Mouse (Mus musculus): ENCODE data around the gene Slc25a21. TPM values are rescaled to one million over a fixed set of nuclear protein-coding genes. Genes with fewer than 3 reads are reported as not detected.

The Slc25a21 gene
- polyA plus RNA-seq, 1 experiment from 2014 or later, result 3.2 TPM

GRCm38 (mm10) chr12:57098371-57098770 is 98.9 kb downstream of the Slc25a21 start:
- 76% methylated on average over 5 of the region's 5 CpGs for WGBS
- no peaks in the 10 kb centered on the region for H3K4me1 ChIP-seq
- no peak overlapping the region for H3K9ac ChIP-seq
- H3K27me3 ChIP-seq (replicated peaks), result no peaks in the 10 kb centered on the region
- H3K36me3 ChIP-seq, result no peaks in the 10 kb centered on the region
- no peak overlapping the region for H3K4me3 ChIP-seq (replicated peaks)
- H3K4me2 ChIP-seq, result no peak overlapping the region
- no peak overlapping the region for H3K27ac ChIP-seq
- ATAC-seq (ENCODE audit: insufficient read depth, low FRiP score, low read depth), result no peak
- no peaks in the 10 kb centered on the region for H3K9me3 ChIP-seq

GRCm38 (mm10) chr12:57093107-57093506 is 104.2 kb downstream of the Slc25a21 start:
- no peak overlapping the region for H3K4me2 ChIP-seq
- no peaks in the 10 kb centered on the region for H3K9me3 ChIP-seq
- no peaks in the 10 kb centered on the region for H3K27me3 ChIP-seq (replicated peaks)
- H3K4me3 ChIP-seq (replicated peaks), result no peak overlapping the region
- H3K4me1 ChIP-seq, result no peaks in the 10 kb centered on the region
- no peak overlapping the region for H3K9ac ChIP-seq
- WGBS, result 48% methylated on average over 5 of the region's 5 CpGs
- no peak overlapping the region for H3K27ac ChIP-seq
- ATAC-seq (ENCODE audit: insufficient read depth, low FRiP score, low read depth), result no peak
- no peaks in the 10 kb centered on the region for H3K36me3 ChIP-seq

DNA sequence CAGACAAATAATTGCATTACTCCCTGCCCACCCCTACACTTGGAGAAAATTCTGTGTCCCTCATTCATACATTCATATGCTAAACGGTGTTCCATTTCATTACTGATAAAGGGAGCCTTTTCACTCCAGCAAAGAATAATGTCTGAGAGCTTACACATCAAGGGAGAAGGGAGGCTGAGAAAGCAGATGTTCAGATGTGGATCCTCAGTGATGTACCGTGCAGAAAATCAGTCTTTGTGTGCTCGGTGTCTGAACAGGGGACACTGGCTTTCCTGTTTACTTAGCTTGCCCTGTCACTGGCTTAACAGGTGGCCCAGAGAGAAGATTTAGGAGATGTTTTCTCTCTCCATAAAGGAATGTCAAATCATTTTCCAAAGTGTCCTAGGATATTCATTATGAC is 112.8 kb downstream of the Slc25a21 start:
- Histone ChIP-seq H3K27me3 (replicated peaks) (no peaks in the 10 kb centered on the region), H3K4me1 (no peaks in the 10 kb centered on the region), H3K9ac (no peak overlapping the region), H3K36me3 (no peaks in the 10 kb centered on the region), H3K4me3 (replicated peaks) (no peak overlapping the region), H3K27ac (no peak overlapping the region), H3K9me3 (no peaks in the 10 kb centered on the region), H3K4me2 (no peak overlapping the region)
- ATAC-seq (ENCODE audit: insufficient read depth, low FRiP score, low read depth), result no peak
- WGBS, result 64% methylated on average over 3 of the region's 3 CpGs

- H3K4me2 ChIP-seq, result no peak overlapping the region
- H3K9ac ChIP-seq, result no peak overlapping the region
- no peak for ATAC-seq (ENCODE audit: insufficient read depth, low FRiP score, low read depth)
- H3K27me3 ChIP-seq (replicated peaks), result no peaks in the 10 kb centered on the region
- no peak overlapping the region for H3K27ac ChIP-seq
- H3K4me1 ChIP-seq, result no peaks in the 10 kb centered on the region
- no peaks in the 10 kb centered on the region for H3K36me3 ChIP-seq
- 75% methylated on average over 5 of the region's 5 CpGs for WGBS
- H3K4me3 ChIP-seq (replicated peaks), result no peak overlapping the region
- no peaks in the 10 kb centered on the region for H3K9me3 ChIP-seq
Measured at GRCm38 (mm10) chr12:57083533-57083932, 113.7 kb downstream of the Slc25a21 start.

DNA sequence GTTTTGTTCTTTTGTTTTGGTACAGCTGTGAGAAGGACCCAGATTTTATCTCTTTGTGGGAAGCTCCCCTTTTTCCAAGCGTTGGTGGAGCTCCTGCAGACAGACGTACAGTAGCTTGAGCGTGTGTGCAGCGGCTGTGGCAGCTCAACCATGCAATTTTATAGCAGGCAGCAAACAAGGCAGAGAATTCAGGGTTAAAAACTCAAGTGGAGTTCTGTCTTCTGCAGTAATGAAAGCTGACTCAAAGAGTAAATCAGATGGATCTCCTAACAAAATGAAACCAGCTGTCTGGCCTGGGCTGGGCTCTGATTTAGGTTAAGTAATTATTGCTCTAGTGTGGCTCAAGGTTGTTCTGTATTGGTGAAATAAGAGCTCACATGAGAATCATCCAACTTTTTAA is 120.7 kb downstream of the Slc25a21 start:
- Histone ChIP-seq H3K36me3 (no peaks in the 10 kb centered on the region), H3K27me3 (replicated peaks) (no peaks in the 10 kb centered on the region), H3K4me2 (no peak overlapping the region), H3K4me3 (replicated peaks) (no peak overlapping the region), H3K27ac (no peak overlapping the region), H3K4me1 (no peaks in the 10 kb centered on the region), H3K9ac (no peak overlapping the region), H3K9me3 (no peaks in the 10 kb centered on the region)
- 69% methylated on average over 4 of the region's 4 CpGs for WGBS
- no peak for ATAC-seq (ENCODE audit: insufficient read depth, low FRiP score, low read depth)

- WGBS, result 70% methylated on average over 2 of the region's 2 CpGs
- Histone ChIP-seq H3K36me3 (no peaks in the 10 kb centered on the region), H3K4me1 (no peaks in the 10 kb centered on the region)
Measured at GRCm38 (mm10) chr12:57072616-57073015, 124.7 kb downstream of the Slc25a21 start.

GRCm38 (mm10) chr12:57068607-57069006 is 128.7 kb downstream of the Slc25a21 start:
- Histone ChIP-seq H3K27ac (no peak overlapping the region), H3K9me3 (no peaks in the 10 kb centered on the region), H3K9ac (no peak overlapping the region), H3K4me3 (replicated peaks) (no peak overlapping the region), H3K4me1 (no peaks in the 10 kb centered on the region), H3K4me2 (no peak overlapping the region), H3K27me3 (replicated peaks) (no peaks in the 10 kb centered on the region), H3K36me3 (no peaks in the 10 kb centered on the region)
- no peak for ATAC-seq (ENCODE audit: insufficient read depth, low FRiP score, low read depth)
- WGBS, result 49% methylated on average over 5 of the region's 5 CpGs

More at GRCm38 (mm10) chr12:57072616-57073015, 124.7 kb downstream of the Slc25a21 start:
- no peaks in the 10 kb centered on the region for H3K9me3 ChIP-seq
- H3K27ac ChIP-seq, result no peak overlapping the region
- H3K4me3 ChIP-seq (replicated peaks), result no peak overlapping the region
- ATAC-seq (ENCODE audit: insufficient read depth, low FRiP score, low read depth), result no peak
- H3K27me3 ChIP-seq (replicated peaks), result no peaks in the 10 kb centered on the region
- H3K9ac ChIP-seq, result no peak overlapping the region
- H3K4me2 ChIP-seq, result no peak overlapping the region

- Histone ChIP-seq H3K27ac (no peak overlapping the region), H3K27me3 (replicated peaks) (no peaks in the 10 kb centered on the region), H3K9ac (no peak overlapping the region), H3K4me2 (no peak overlapping the region), H3K9me3 (no peaks in the 10 kb centered on the region), H3K36me3 (no peaks in the 10 kb centered on the region), H3K4me3 (replicated peaks) (no peak overlapping the region), H3K4me1 (no peaks in the 10 kb centered on the region)
- ATAC-seq (ENCODE audit: insufficient read depth, low FRiP score, low read depth), result no peak
- WGBS, result 61% methylated on average over 4 of the region's 4 CpGs
Measured at GRCm38 (mm10) chr12:57019737-57020136, 177.5 kb downstream of the Slc25a21 start.

DNA sequence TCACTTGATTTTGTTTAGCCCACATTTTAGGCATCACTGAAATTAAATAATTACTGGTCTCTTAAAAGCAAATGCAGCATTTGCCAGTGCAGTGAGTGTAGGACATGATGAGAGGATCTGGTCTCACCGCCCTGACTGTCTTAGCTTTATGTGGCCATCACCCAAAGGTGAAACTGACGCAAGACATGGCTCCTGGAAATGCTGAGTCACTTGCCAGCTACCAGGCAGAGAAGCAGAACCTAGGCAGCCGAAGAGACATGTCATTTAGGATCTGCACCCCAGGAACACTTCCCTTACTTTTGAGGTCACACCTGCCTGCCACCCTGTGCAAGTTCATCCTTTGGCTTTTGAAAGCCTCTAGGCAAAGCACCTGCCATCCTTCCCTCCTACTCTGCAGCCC is 180.4 kb downstream of the Slc25a21 start:
- no peaks in the 10 kb centered on the region for H3K4me1 ChIP-seq
- 89% methylated on average over 3 of the region's 3 CpGs for WGBS
- H3K4me3 ChIP-seq (replicated peaks), result no peak overlapping the region
- no peak overlapping the region for H3K9ac ChIP-seq
- H3K27me3 ChIP-seq (replicated peaks), result no peaks in the 10 kb centered on the region
- no peak overlapping the region for H3K4me2 ChIP-seq
- H3K27ac ChIP-seq, result no peak overlapping the region
- H3K36me3 ChIP-seq, result no peaks in the 10 kb centered on the region
- no peaks in the 10 kb centered on the region for H3K9me3 ChIP-seq
- no peak for ATAC-seq (ENCODE audit: insufficient read depth, low FRiP score, low read depth)

DNA sequence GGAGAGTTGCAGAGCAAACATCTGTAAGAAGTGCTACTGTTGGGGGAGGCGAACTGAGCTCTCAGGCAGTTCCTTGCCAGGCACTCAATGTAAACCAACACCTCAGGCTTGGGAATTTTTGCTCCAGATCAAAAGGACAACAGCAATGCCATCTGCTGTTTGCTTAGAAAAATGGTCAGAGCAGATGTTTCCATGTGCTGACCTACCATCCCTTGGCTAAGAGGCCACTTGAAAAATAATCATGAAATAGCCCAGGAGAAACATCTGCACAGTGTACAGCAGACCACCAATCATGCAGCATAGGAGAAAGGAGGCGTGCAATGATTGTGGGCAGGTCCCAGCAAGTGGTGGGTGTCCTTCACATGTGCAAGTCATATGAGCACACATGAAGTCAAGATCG is 180.9 kb downstream of the Slc25a21 start:
- no peak for ATAC-seq (ENCODE audit: insufficient read depth, low FRiP score, low read depth)

DNA sequence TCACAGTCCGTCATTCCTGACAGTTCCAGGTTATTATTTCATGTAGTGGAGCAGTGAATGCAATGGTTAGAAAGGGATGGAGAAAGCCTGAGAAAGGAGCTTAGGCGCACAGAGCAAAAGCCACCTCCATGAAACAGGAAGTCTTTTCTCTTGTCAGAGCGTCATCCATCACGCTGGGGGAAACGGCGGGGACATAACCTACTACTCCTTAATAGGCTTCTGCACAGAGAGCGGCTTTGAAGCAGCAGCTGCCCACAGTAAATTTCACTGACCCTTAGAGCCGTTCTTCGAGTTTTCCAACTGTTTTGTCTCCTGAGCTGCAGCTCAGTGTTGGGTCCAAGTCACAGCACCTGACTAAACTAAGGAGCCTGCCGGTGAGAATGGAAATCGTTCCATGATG is 188.3 kb downstream of the Slc25a21 start:
- no peak for ATAC-seq (ENCODE audit: insufficient read depth, low FRiP score, low read depth)

More for the DNA sequence above, 180.9 kb downstream of the Slc25a21 start:
- no peak overlapping the region for H3K4me2 ChIP-seq
- H3K4me1 ChIP-seq, result no peaks in the 10 kb centered on the region
- no peak overlapping the region for H3K9ac ChIP-seq
- 56% methylated on average over 3 of the region's 3 CpGs for WGBS
- no peak overlapping the region for H3K27ac ChIP-seq
- H3K4me3 ChIP-seq (replicated peaks), result no peak overlapping the region
- H3K27me3 ChIP-seq (replicated peaks), result no peaks in the 10 kb centered on the region
- no peaks in the 10 kb centered on the region for H3K36me3 ChIP-seq
- H3K9me3 ChIP-seq, result no peaks in the 10 kb centered on the region

GRCm38 (mm10) chr12:56986049-56986448 is 211.2 kb downstream of the Slc25a21 start:
- no peaks in the 10 kb centered on the region for H3K9me3 ChIP-seq
- WGBS, result 5% methylated on average over 5 of the region's 5 CpGs
- H3K36me3 ChIP-seq, result no peaks in the 10 kb centered on the region
- no peaks in the 10 kb centered on the region for H3K4me1 ChIP-seq
- no peak overlapping the region for H3K4me2 ChIP-seq
- no peak overlapping the region for H3K9ac ChIP-seq
- H3K27me3 ChIP-seq (replicated peaks), result no peaks in the 10 kb centered on the region
- H3K4me3 ChIP-seq (replicated peaks), result no peak overlapping the region
- no peak for ATAC-seq (ENCODE audit: insufficient read depth, low FRiP score, low read depth)
- H3K27ac ChIP-seq, result no peak overlapping the region

More for the DNA sequence above, 188.3 kb downstream of the Slc25a21 start:
- Histone ChIP-seq H3K27ac (no peak overlapping the region), H3K4me3 (replicated peaks) (no peak overlapping the region), H3K27me3 (replicated peaks) (no peaks in the 10 kb centered on the region), H3K9ac (no peak overlapping the region), H3K4me1 (no peaks in the 10 kb centered on the region), H3K4me2 (no peak overlapping the region), H3K36me3 (no peaks in the 10 kb centered on the region), H3K9me3 (no peaks in the 10 kb centered on the region)
- WGBS, result 22% methylated on average over 11 of the region's 11 CpGs

DNA sequence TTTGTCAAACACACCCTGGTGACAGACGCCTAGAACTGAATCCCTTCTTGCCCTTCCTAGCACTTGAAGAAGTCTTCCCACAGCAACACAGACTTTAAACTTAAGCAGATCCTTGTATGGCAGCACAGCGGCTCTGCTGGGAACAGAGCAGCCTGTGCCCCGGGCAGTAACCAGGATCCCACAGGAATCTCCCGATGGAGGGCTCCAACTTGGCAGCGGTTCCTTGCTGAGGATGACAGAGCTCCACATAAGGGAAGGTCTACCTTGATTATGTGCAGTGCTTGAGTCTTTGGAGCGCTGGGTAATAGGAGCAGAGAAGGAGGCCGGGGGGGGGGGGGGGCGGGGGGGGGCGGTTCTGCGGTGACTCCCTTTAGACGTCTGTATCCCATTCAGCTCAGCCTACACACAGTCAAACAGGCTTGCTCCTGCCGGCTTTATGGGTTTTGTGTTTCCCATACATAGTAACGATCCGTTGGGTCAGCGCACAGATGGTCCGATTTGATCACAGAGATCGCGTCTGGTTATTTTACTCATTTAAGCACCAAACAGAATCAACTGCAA is 215.1 kb downstream of the Slc25a21 start:
- Histone ChIP-seq H3K4me3 (replicated peaks) (no peak overlapping the region), H3K9ac (no peak overlapping the region), H3K4me2 (no peak overlapping the region), H3K4me1 (no peaks in the 10 kb centered on the region), H3K9me3 (no peaks in the 10 kb centered on the region), H3K36me3 (no peaks in the 10 kb centered on the region), H3K27ac (no peak overlapping the region), H3K27me3 (replicated peaks) (no peaks in the 10 kb centered on the region)
- 79% methylated on average over 15 of the region's 18 CpGs for WGBS
- no peak; the same call in 1 of the 2 replicates for ATAC-seq (ENCODE audit: insufficient read depth, low FRiP score, low read depth)
